Mouse (Mus musculus): ENCODE data around the gene Fgfr2. TPM values are rescaled to one million over a fixed set of nuclear protein-coding genes. Genes with fewer than 3 reads are reported as not detected.

The Fgfr2 gene
- polyA plus RNA-seq, 1 experiment from 2014 or later, result 104 TPM

DNA sequence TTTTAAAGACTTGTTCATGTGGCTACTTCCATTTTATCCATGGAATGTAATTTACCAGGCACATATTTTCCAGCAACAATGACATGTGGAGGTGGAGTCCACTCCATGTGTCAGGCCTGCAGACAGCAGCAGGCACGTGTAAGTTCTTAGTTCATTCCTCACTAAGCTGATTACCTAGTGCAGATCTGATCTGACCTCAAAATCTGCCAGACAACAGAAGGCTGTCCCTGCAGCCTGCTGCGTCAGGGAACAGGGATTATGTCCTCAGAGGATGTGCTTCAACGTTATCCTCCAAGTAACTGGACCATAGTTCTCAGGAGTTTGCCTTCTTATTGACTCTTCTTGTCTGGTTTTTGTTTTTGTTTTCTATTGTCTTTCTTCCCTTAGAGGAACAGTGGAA is 201.2 kb downstream of the Fgfr2 start:
- H3K36me3 ChIP-seq, result no peaks in the 10 kb centered on the region
- WGBS, result 53% methylated on average over 3 of the region's 3 CpGs
- no peak for ATAC-seq (ENCODE audit: insufficient read depth, low FRiP score, low read depth)

DNA sequence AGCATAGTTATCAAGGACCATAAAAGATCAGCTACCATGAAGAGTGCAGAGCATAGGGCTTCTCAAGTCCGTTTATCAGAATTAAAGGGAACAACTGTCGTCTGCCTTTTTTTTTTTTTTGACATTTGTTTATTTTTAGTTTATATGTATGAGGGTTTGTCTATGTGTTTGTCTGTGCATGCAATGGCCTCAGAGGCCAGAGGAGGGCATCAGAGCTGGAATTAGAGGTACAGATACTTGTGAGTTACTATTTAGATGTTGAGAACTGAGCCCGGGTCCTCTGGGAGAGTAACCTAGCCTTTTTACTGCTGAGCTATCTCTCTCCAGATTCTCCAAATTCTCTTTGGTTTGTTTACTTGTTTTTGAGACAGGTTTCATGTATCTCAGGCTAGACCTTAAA is 219.4 kb downstream of the Fgfr2 start:
- no peak overlapping the region for H3K9ac ChIP-seq
- no peaks in the 10 kb centered on the region for H3K27me3 ChIP-seq (replicated peaks)
- H3K36me3 ChIP-seq, result no peaks in the 10 kb centered on the region
- H3K9me3 ChIP-seq, result no peaks in the 10 kb centered on the region
- H3K4me3 ChIP-seq (replicated peaks), result no peak overlapping the region
- no peak overlapping the region for H3K4me2 ChIP-seq
- no peaks in the 10 kb centered on the region for H3K4me1 ChIP-seq
- 63% methylated on average over 3 of the region's 3 CpGs for WGBS
- ATAC-seq (ENCODE audit: insufficient read depth, low FRiP score, low read depth), result no peak
- H3K27ac ChIP-seq, result no peak overlapping the region

More for the DNA sequence above, 201.2 kb downstream of the Fgfr2 start:
- no peaks in the 10 kb centered on the region for H3K9me3 ChIP-seq
- no peak overlapping the region for H3K4me2 ChIP-seq
- no peak overlapping the region for H3K4me3 ChIP-seq (replicated peaks)
- no peak overlapping the region for H3K9ac ChIP-seq
- H3K27me3 ChIP-seq (replicated peaks), result no peaks in the 10 kb centered on the region
- no peaks in the 10 kb centered on the region for H3K4me1 ChIP-seq
- no peak overlapping the region for H3K27ac ChIP-seq

DNA sequence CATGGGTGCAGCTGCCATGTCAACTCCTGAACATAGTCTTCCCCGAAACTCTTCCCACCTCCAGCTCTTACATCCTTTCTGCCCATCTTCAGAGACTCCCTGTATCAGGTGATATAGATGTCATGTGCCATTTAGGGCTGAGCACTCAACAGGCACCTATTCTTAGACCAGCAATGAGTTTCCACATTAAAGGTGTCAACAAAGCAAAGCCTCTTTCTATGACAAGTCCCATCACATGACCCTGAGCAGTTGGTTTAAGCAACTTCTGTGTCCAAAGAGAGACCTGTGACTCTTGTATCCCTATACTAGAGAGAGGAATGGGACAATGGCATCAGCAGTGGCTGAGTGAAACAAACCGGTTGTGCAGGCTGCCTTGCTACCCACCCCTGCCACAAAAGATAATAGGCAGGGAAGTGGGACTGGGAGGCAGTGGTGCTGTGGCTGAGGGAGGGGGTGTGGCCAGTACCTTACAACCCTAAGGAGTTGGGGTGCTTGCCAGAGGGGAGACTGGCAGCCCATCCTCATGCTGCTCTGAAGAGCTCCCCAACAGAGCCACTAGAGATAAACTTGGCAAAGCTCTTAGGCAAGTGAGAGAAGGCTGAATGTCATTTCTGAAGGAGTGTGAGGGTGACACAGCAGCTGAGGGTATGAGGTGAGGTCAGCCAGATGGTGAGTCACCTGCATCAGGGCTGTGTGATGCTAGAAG is 222.2 kb downstream of the Fgfr2 start:
- Histone ChIP-seq H3K27me3 (replicated peaks) (no peaks in the 10 kb centered on the region), H3K4me1 (no peaks in the 10 kb centered on the region), H3K4me2 (no peak overlapping the region), H3K27ac (0 out of 2 replicates have a peak overlapping the region, but pooled peaks have one; percentile 8), H3K9ac (no peak overlapping the region), H3K36me3 (no peaks in the 10 kb centered on the region), H3K4me3 (replicated peaks) (no peak overlapping the region), H3K9me3 (no peaks in the 10 kb centered on the region)
- ATAC-seq (ENCODE audit: insufficient read depth, low FRiP score, low read depth), result peak; percentile 83
- WGBS, result 57% methylated on average over 2 of the region's 2 CpGs

DNA sequence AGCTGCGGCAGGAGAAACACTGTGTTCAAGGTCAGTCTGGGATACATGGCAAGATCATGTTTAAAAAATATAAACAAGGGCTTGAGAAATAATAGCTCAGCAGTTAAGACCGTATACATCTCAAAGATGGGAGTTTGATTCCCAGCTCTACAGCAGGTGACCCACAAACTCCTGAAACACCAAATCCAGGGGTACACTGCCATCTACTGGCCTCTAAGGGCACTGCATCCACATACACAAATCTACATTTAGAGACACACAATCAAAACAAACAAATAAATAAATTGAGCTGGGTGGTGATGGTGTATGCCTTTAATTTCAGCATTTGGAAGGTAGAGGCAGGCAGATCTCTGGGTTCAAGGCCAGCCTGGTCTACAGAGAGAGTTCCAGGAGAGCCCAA is 224.9 kb downstream of the Fgfr2 start:
- no peaks in the 10 kb centered on the region for H3K4me1 ChIP-seq
- 85% methylated on average over 2 of the region's 2 CpGs for WGBS
- ATAC-seq (ENCODE audit: insufficient read depth, low FRiP score, low read depth), result no peak

DNA sequence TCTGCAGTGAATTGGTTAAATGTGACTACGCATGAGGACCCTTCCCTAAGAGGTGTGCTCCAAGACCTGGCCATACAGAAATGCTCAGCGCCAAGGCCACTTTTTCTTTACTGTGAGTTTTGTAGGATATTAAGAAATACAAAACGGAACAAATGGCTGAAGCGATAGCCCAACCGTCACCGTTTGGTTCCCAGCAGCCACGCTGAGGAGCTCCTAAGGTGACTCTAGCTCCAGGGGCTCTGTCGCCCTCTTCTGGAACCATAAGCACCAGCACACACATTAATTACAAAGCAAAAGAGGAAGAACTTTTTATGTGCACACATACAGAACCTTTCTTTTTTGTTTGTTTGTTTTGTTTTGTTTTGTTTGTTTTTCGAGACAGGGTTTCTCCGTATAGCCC is 225.9 kb downstream of the Fgfr2 start:
- Histone ChIP-seq H3K36me3 (no peaks in the 10 kb centered on the region), H3K4me2 (no peak overlapping the region), H3K27ac (no peak overlapping the region), H3K27me3 (replicated peaks) (no peaks in the 10 kb centered on the region), H3K4me1 (no peaks in the 10 kb centered on the region), H3K9me3 (no peaks in the 10 kb centered on the region), H3K9ac (no peak overlapping the region), H3K4me3 (replicated peaks) (no peak overlapping the region)
- 84% methylated on average over 10 of the region's 10 CpGs for WGBS
- no peak for ATAC-seq (ENCODE audit: insufficient read depth, low FRiP score, low read depth)

More for the DNA sequence above, 224.9 kb downstream of the Fgfr2 start:
- Histone ChIP-seq H3K4me2 (no peak overlapping the region), H3K27ac (no peak overlapping the region), H3K4me3 (replicated peaks) (no peak overlapping the region), H3K9ac (no peak overlapping the region), H3K9me3 (no peaks in the 10 kb centered on the region), H3K36me3 (no peaks in the 10 kb centered on the region), H3K27me3 (replicated peaks) (no peaks in the 10 kb centered on the region)

DNA sequence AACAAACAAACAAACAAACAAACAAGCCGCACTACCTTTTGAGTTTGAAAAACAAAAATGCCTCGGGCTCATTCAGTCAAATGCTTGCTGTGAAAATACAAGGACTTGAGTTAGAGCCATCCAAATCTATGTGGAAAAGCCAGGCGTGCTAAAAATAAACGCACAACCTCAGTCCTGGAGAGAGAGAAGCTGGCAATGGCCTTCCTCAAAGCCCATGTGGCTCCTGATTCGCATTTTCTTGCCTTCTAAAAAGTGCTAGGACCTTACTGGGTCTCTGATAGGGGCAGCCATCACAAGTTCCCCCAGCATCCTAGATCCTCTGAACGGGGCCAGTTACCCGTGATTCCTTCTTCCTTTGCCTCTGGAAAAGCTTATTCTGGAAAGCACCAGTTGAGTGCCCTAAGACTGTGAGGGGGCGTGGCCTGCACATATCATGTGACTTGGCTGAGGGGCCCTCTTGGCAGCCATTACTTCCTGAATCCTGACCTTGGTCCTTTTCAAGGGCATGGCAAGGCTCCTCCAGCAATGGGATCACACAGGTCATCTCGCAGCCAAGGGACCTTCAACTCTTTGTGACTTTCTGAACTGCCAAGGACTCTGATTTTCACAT is 226.8 kb downstream of the Fgfr2 start:
- no peak overlapping the region for H3K9ac ChIP-seq
- WGBS, result 91% methylated on average over 9 of the region's 9 CpGs
- H3K4me3 ChIP-seq (replicated peaks), result no peak overlapping the region
- no peaks in the 10 kb centered on the region for H3K9me3 ChIP-seq
- H3K27me3 ChIP-seq (replicated peaks), result no peaks in the 10 kb centered on the region
- no peak overlapping the region for H3K27ac ChIP-seq
- no peak for ATAC-seq (ENCODE audit: insufficient read depth, low FRiP score, low read depth)
- H3K4me1 ChIP-seq, result no peaks in the 10 kb centered on the region
- no peaks in the 10 kb centered on the region for H3K36me3 ChIP-seq
- H3K4me2 ChIP-seq, result no peak overlapping the region

DNA sequence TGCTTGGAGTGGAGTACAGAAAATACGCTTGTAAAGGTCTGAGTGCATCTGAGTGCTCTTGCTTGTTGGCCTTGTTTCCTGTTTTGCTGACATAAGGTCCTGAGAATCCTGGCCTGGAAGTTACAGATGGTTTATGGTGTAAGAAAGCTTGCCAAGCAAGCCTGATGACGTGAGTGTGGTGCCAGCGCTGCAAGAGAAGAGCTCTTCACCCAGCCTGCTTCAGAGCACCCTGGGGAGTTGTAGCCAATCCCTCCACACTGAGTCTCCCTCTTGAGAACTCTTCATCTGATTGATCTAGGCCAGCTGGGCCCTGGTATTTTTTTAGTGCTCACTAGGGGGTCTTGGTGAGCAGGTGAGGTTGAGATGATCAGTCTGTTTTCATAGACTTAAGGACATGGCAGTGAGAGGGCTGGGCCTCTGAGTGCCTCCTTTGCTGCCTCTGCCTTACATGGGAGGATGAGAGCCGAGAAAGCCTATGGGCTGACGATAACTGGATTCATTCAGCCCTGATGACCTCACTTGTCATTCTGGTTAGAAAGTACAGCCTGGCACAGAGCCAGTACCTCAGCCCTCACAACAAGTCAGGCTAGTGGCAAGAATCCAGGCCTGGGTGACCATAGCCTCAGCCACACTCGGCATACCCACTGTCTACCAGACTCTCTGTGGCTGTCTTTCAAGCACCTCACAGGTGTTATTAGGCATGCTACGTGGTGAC is 228.2 kb downstream of the Fgfr2 start:
- no peak overlapping the region for H3K4me3 ChIP-seq (replicated peaks)
- no peak overlapping the region for H3K4me2 ChIP-seq
- no peaks in the 10 kb centered on the region for H3K4me1 ChIP-seq
- H3K9me3 ChIP-seq, result no peaks in the 10 kb centered on the region
- no peaks in the 10 kb centered on the region for H3K27me3 ChIP-seq (replicated peaks)
- WGBS, result 55% methylated on average over 7 of the region's 7 CpGs
- no peaks in the 10 kb centered on the region for H3K36me3 ChIP-seq
- H3K9ac ChIP-seq, result no peak overlapping the region
- no peak overlapping the region for H3K27ac ChIP-seq
- ATAC-seq (ENCODE audit: insufficient read depth, low FRiP score, low read depth), result no peak

DNA sequence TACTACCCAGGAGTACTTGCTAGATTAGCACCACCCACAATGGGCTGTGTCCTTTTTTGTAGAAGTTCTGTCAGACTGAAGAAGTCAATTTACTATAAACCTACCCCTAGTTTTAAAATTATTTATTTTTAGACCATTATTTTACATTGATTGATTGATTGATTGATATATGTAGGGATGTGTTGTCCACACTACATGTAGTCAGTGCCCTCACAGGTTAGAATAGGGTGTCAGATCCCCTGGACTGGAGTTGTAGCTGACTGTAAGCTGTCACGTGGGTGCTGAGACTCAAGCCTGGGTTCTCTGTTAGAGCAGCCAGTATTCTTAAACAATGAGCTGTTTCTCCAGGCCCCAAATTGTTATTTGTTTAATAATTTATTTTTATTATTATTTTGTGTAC is 229.8 kb downstream of the Fgfr2 start:
- WGBS, result 83% methylated on average over 1 of the region's 1 CpGs

DNA sequence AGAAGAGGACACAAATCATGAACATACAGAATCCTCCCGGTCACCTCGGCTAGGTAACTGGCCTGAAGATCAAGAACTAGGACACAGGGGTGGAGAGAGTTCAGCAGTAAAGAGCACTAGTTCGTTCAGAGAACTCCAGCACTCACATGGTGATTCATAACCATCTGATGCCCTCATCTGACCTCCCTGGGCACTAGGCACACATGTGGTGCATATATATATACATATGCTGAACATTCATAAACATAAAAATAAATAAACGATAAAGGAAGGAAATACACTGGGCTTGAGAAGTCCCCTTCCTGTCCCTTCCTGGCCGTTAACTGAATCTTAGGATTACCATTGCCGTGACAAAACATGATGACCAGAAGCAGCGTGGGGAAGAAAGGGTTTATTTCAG is 230.3 kb downstream of the Fgfr2 start:
- WGBS, result 56% methylated on average over 7 of the region's 7 CpGs
- no peak overlapping the region for H3K4me3 ChIP-seq (replicated peaks)
- H3K4me1 ChIP-seq, result no peaks in the 10 kb centered on the region
- H3K27ac ChIP-seq, result no peak overlapping the region
- no peaks in the 10 kb centered on the region for H3K27me3 ChIP-seq (replicated peaks)
- no peak for ATAC-seq (ENCODE audit: insufficient read depth, low FRiP score, low read depth)
- H3K36me3 ChIP-seq, result no peaks in the 10 kb centered on the region
- H3K9me3 ChIP-seq, result no peaks in the 10 kb centered on the region
- no peak overlapping the region for H3K9ac ChIP-seq
- H3K4me2 ChIP-seq, result no peak overlapping the region

More for the DNA sequence above, 229.8 kb downstream of the Fgfr2 start:
- Histone ChIP-seq H3K4me3 (replicated peaks) (no peak overlapping the region), H3K9ac (no peak overlapping the region), H3K4me1 (no peaks in the 10 kb centered on the region), H3K27ac (no peak overlapping the region), H3K9me3 (no peaks in the 10 kb centered on the region), H3K4me2 (no peak overlapping the region), H3K27me3 (replicated peaks) (no peaks in the 10 kb centered on the region), H3K36me3 (no peaks in the 10 kb centered on the region)
- ATAC-seq (ENCODE audit: insufficient read depth, low FRiP score, low read depth), result no peak

DNA sequence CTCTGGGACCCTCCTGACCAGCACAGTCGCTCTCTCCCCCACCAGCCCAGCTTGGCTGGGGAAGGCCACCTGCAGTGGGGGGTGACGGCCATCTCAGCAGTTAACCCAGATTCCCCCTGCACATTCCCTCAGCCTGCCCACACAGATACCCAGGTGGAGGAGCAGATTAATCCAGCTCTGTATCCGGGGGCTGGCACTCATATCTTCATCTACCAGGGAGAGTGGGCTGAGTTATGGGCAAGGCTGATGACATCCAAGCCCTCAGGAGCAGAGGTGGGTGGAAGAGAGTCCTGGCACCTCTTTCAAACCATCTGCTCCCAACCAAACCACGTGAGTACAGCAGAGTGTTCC is 230.9 kb downstream of the Fgfr2 start:
- H3K9me3 ChIP-seq, result no peaks in the 10 kb centered on the region
- no peak overlapping the region for H3K27ac ChIP-seq
- ATAC-seq (ENCODE audit: insufficient read depth, low FRiP score, low read depth), result no peak
- no peaks in the 10 kb centered on the region for H3K36me3 ChIP-seq
- H3K4me3 ChIP-seq (replicated peaks), result no peak overlapping the region
- no peak overlapping the region for H3K9ac ChIP-seq
- H3K27me3 ChIP-seq (replicated peaks), result no peaks in the 10 kb centered on the region
- 58% methylated on average over 4 of the region's 4 CpGs for WGBS
- H3K4me1 ChIP-seq, result no peaks in the 10 kb centered on the region
- no peak overlapping the region for H3K4me2 ChIP-seq

DNA sequence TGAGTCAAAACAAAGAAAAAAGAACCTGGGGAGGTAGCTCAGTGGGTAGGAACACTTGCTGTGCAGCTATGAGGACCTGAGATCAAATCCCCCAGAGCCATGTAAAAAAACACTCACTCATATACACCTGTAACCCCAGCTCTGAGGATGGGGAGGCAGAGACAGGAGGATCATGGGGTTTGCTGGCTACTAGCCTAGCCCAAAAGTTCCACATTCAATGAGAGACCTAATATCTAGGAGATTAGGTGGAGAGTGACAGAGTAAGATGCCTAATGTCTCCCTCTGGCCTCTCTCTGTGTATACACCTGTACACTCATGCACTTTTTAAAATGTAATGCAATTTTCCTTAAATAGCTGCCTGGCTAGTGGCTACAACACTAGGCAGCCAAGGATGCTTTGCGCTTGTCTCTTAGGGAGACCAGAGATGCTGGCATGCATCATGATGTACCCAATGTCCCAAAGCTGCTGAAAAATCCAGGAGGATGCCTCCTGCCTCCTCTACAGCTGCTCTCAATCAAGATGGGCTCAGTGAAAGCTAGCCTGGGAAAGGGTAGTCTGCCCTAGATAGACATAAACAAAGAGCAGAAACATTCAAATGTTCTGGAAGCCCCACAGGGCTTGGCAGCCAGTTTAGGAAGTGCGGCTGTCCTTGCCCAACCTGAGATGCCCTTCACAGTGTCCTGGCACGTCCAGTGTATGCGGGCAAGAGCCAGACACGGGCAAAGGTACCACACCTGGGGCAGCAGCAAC is 231.4 kb downstream of the Fgfr2 start:
- no peaks in the 10 kb centered on the region for H3K9me3 ChIP-seq
- H3K27ac ChIP-seq, result no peak overlapping the region
- H3K4me3 ChIP-seq (replicated peaks), result no peak overlapping the region
- no peak overlapping the region for H3K4me2 ChIP-seq
- WGBS, result 81% methylated on average over 5 of the region's 5 CpGs
- no peak for ATAC-seq (ENCODE audit: insufficient read depth, low FRiP score, low read depth)
- no peaks in the 10 kb centered on the region for H3K36me3 ChIP-seq
- no peak overlapping the region for H3K9ac ChIP-seq
- H3K27me3 ChIP-seq (replicated peaks), result no peaks in the 10 kb centered on the region
- no peaks in the 10 kb centered on the region for H3K4me1 ChIP-seq

DNA sequence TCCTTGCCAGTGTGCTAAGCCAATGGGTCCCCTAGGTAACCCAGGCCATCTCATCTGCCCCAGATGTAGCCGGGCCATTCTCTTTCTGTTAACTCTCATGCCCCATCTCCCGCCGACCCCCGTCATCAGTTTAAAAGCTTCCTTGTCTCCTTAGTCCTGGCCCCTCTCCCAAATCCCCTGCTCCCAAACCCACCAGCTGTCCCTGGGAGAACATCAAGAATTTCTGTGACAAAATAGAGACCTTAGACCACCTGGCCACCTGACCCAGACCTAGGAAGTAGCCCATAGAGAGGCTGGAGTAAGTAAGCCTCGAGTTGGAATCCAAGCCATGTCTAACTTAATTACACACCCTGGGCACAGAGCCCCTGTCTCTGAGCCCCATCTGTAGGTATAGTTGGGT is 232.9 kb downstream of the Fgfr2 start:
- 86% methylated on average over 5 of the region's 5 CpGs for WGBS
- no peaks in the 10 kb centered on the region for H3K27me3 ChIP-seq (replicated peaks)
- no peaks in the 10 kb centered on the region for H3K9me3 ChIP-seq
- no peak overlapping the region for H3K27ac ChIP-seq
- H3K4me2 ChIP-seq, result no peak overlapping the region
- ATAC-seq (ENCODE audit: insufficient read depth, low FRiP score, low read depth), result no peak
- H3K9ac ChIP-seq, result no peak overlapping the region
- H3K4me3 ChIP-seq (replicated peaks), result no peak overlapping the region
- no peaks in the 10 kb centered on the region for H3K36me3 ChIP-seq
- H3K4me1 ChIP-seq, result no peaks in the 10 kb centered on the region
